Mouse (Mus musculus): Measurements from ENCODE around the gene Rpl35a. TPM values are rescaled to one million over a fixed set of nuclear protein-coding genes. Genes with fewer than 3 reads are reported as not detected.
A peak's percentile ranks its signal among the peaks of the same experiment; 100 is the strongest.

Rpl35a gene
- 464 and 539 TPM in 2 replicates for polyA plus RNA-seq (2015; fragmentation: Nextera tagmentation; extraction: Ambion mirVana)

DNA sequence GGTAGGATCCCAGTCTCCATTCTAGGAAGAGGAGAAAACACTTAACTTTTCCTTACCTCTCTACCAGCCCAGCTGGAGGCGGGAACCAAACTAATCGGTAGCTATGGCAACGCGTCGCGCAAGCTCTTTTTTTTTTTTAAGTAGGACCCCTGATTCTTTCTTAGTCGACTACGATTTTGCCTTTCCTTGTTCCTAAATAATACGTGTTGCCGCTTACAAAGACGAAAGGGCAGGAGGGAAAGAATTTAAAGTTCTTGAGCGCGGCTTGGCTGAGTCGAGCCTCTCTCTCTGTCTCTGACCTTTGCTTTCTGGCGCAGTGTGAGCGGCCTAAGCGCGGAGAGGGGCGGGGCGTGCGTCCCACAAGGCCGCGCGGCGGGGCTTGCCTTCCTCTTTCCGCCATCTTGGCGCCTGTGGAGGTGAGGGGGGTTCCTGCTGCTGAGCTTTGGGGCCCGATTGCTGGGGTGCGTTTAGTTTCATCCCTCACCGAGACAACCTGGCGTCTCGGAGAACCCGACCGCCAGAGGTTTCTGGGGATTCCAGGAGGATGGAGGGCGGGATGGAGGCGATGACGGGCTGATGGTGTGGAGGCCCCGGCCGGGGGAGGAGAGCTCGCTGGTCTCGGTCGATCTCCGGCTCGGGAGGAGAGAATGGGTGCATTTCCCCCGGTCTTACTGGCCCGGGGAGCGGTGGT lies at the start of gene Rpl35a, which contains the start of gene Iqcg:
Gene Rpl35a (plus strand): TSS at position 359 of the 691 bp plus-strand sequence.
Gene Iqcg (minus strand): TSS at position 124 of the 691 bp plus-strand sequence.
- no peaks in the 10 kb centered on the region for H3K27me3 ChIP-seq (ENCODE audit: control insufficient read depth, insufficient read depth, low read depth, low read length)
- WGBS (ENCODE audit: insufficient replicate concordance) = under 1% methylated on average over 47 of the region's 47 CpGs
- H3K9me3 ChIP-seq (replicated peaks; ENCODE audit: control insufficient read depth, low read length) = no peaks in the 10 kb centered on the region
- ATAC-seq (ENCODE audit: low read depth) = peak; percentile 92
- peaks cover 21% of the 10 kb centered on the region for H3K4me1 ChIP-seq (ENCODE audit: control insufficient read depth, low read depth, low read length)
- H3K4me2 ChIP-seq (ENCODE audit: low read depth, low read length) = peak within 1 kb of the TSS; percentile 88
- peaks cover 22% of the 10 kb centered on the region for H3K36me3 ChIP-seq (ENCODE audit: control insufficient read depth, insufficient read depth)
- H3K27ac ChIP-seq (ENCODE audit: low read length) = peak within 1 kb of the TSS; percentile 81
- H3K9ac ChIP-seq (ENCODE audit: low read depth, low read length) = peak within 1 kb of the TSS; percentile 89
- H3K4me3 ChIP-seq (ENCODE audit: low read depth, low read length) = peak within 1 kb of the TSS; percentile 93

DNA sequence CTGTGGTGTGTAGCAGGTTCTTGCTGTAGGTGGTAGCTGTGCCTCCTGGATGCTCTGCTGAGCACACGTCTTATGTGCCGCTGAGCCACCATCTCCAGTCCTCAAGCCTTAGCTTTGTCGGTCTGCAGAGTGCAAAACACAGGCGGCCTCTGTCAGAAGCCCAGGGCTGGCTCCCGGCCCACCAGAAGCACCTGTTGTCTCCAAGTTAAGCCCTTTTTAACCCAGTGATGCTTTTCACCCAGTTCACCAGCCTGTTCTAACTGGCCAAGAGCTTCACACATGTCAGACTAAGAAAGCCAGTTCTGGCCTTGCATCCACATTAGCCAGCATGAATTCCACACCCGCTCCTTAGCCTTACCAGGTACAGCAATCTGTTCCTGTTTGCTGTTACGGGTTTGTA lies 49.4 kb upstream of the Rpl35a start:
- WGBS (ENCODE audit: insufficient replicate concordance) = 81% methylated on average over 7 of the region's 7 CpGs
- Histone ChIP-seq H3K9ac (ENCODE audit: low read depth, low read length) (no peak overlapping the region), H3K27ac (ENCODE audit: low read length) (no peak overlapping the region), H3K9me3 (replicated peaks; ENCODE audit: control insufficient read depth, low read length) (no peaks in the 10 kb centered on the region), H3K4me1 (ENCODE audit: control insufficient read depth, low read depth, low read length) (no peaks in the 10 kb centered on the region), H3K4me2 (ENCODE audit: low read depth, low read length) (no peak overlapping the region), H3K36me3 (ENCODE audit: control insufficient read depth, insufficient read depth) (peaks cover 8% of the 10 kb centered on the region), H3K27me3 (ENCODE audit: control insufficient read depth, insufficient read depth, low read depth, low read length) (no peaks in the 10 kb centered on the region), H3K4me3 (ENCODE audit: low read depth, low read length) (no peak overlapping the region)
- no peak for ATAC-seq (ENCODE audit: low read depth)

DNA sequence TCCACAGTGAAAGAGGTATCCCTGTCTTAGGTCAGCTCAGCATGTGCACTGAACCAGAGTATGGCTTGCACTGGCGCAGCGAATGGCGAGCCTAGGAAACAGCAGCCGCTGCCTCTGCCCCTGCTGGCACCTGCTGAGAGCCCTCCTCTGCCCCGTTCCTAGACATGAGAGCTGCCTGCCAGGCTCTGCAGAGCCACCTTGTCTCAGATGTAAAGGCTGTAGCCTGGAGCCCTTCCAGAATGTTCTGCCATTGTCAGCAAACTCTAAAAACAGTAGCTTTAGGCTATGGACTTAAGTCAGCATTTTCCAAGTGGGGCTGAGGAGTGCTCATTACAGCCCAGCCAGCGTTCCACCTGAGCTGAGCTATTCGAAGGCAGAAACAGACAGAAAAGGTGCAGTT lies 48.8 kb upstream of the Rpl35a start:
- no peaks in the 10 kb centered on the region for H3K9me3 ChIP-seq (replicated peaks; ENCODE audit: control insufficient read depth, low read length)
- H3K4me3 ChIP-seq (ENCODE audit: low read depth, low read length) = no peak overlapping the region
- no peak overlapping the region for H3K4me2 ChIP-seq (ENCODE audit: low read depth, low read length)
- no peak overlapping the region for H3K9ac ChIP-seq (ENCODE audit: low read depth, low read length)
- no peak overlapping the region for H3K27ac ChIP-seq (ENCODE audit: low read length)
- no peak for ATAC-seq (ENCODE audit: low read depth)
- WGBS (ENCODE audit: insufficient replicate concordance) = 88% methylated on average over 7 of the region's 7 CpGs
- peaks cover 8% of the 10 kb centered on the region for H3K36me3 ChIP-seq (ENCODE audit: control insufficient read depth, insufficient read depth)
- H3K4me1 ChIP-seq (ENCODE audit: control insufficient read depth, low read depth, low read length) = no peaks in the 10 kb centered on the region
- H3K27me3 ChIP-seq (ENCODE audit: control insufficient read depth, insufficient read depth, low read depth, low read length) = no peaks in the 10 kb centered on the region

DNA sequence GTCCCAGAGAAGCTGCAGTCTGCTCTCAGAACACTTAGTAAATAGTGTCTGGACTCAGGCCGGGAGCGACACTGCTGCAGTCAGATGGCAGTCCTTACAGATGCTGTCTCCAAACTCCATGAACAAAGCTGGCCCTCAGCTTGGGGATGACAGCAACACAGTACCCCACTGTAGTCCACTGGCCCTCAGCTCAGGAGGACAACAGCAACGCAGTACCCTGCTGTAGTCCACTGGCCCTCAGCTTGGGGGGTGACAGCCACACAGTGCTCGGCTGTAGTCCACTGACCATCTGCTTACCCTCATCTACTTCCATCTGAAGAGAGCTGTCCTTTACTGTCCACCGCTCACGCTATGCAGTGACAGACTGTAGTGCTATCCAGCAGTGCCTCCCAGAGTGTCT lies 46.1 kb upstream of the Rpl35a start:
- no peak for ATAC-seq (ENCODE audit: low read depth)
- H3K36me3 ChIP-seq (ENCODE audit: control insufficient read depth, insufficient read depth) = peaks cover 16% of the 10 kb centered on the region
- WGBS (ENCODE audit: insufficient replicate concordance) = 87% methylated on average over 6 of the region's 6 CpGs

DNA sequence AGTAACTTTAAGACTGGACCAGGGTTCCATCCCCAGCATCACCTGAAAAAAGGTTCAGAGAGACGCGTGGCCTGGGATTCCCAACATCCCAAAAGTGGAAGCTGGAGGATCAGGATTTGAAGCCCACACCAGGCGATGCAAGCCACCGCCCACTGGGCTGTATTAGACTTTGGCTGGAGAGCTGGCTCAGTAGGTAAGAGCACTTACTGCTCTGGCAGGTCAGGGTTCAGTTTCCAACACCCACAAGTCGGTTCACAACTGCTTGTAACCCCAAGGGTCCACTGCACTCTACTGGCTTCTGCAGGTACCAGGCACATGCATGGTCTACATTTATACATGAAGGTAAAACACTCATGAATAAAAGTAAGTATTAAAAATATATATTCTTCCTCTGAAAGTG lies 42.5 kb upstream of the Rpl35a start:
- Histone ChIP-seq H3K4me2 (ENCODE audit: low read depth, low read length) (no peak overlapping the region), H3K9me3 (replicated peaks; ENCODE audit: control insufficient read depth, low read length) (no peaks in the 10 kb centered on the region), H3K9ac (ENCODE audit: low read depth, low read length) (no peak overlapping the region), H3K36me3 (ENCODE audit: control insufficient read depth, insufficient read depth) (peaks cover 14% of the 10 kb centered on the region), H3K4me3 (ENCODE audit: low read depth, low read length) (no peak overlapping the region), H3K4me1 (ENCODE audit: control insufficient read depth, low read depth, low read length) (no peaks in the 10 kb centered on the region), H3K27me3 (ENCODE audit: control insufficient read depth, insufficient read depth, low read depth, low read length) (no peaks in the 10 kb centered on the region), H3K27ac (ENCODE audit: low read length) (no peak overlapping the region)
- no peak for ATAC-seq (ENCODE audit: low read depth)
- 80% methylated on average over 5 of the region's 5 CpGs for whole genome bisulfite sequencing (ENCODE audit: insufficient replicate concordance)

More for the DNA sequence above, 46.1 kb upstream of the Rpl35a start:
- no peaks in the 10 kb centered on the region for H3K27me3 ChIP-seq (ENCODE audit: control insufficient read depth, insufficient read depth, low read depth, low read length)
- no peak overlapping the region for H3K9ac ChIP-seq (ENCODE audit: low read depth, low read length)
- H3K4me3 ChIP-seq (ENCODE audit: low read depth, low read length) = no peak overlapping the region
- no peak overlapping the region for H3K27ac ChIP-seq (ENCODE audit: low read length)
- H3K4me2 ChIP-seq (ENCODE audit: low read depth, low read length) = no peak overlapping the region
- no peaks in the 10 kb centered on the region for H3K4me1 ChIP-seq (ENCODE audit: control insufficient read depth, low read depth, low read length)
- no peaks in the 10 kb centered on the region for H3K9me3 ChIP-seq (replicated peaks; ENCODE audit: control insufficient read depth, low read length)

DNA sequence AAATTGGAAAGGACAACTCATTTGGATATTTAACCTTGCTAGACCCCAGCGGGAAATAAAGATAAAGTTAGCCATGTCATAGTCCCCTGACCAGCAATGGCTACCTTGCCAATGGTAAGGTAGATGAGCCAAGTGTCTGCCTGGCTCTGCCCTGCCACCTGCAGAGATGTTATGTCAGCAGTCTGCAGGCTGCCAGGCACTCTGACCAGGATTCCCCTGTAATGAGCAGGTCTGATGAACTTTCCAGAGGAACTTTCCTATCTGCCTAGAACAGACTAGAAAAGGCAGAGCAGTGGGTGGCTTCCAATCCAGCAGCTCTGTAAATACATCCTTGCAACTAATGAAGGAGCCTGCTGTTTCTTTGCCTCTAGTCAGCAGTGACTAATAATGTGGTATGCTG lies 41.3 kb upstream of the Rpl35a start:
- WGBS (ENCODE audit: insufficient replicate concordance) = 86% methylated on average over 1 of the region's 1 CpGs
- Histone ChIP-seq H3K27ac (ENCODE audit: low read length) (no peak overlapping the region), H3K4me1 (ENCODE audit: control insufficient read depth, low read depth, low read length) (no peaks in the 10 kb centered on the region), H3K27me3 (ENCODE audit: control insufficient read depth, insufficient read depth, low read depth, low read length) (no peaks in the 10 kb centered on the region), H3K9ac (ENCODE audit: low read depth, low read length) (no peak overlapping the region), H3K4me2 (ENCODE audit: low read depth, low read length) (no peak overlapping the region), H3K9me3 (replicated peaks; ENCODE audit: control insufficient read depth, low read length) (no peaks in the 10 kb centered on the region), H3K4me3 (ENCODE audit: low read depth, low read length) (no peak overlapping the region), H3K36me3 (ENCODE audit: control insufficient read depth, insufficient read depth) (peaks cover 11% of the 10 kb centered on the region)
- no peak for ATAC-seq (ENCODE audit: low read depth)

DNA sequence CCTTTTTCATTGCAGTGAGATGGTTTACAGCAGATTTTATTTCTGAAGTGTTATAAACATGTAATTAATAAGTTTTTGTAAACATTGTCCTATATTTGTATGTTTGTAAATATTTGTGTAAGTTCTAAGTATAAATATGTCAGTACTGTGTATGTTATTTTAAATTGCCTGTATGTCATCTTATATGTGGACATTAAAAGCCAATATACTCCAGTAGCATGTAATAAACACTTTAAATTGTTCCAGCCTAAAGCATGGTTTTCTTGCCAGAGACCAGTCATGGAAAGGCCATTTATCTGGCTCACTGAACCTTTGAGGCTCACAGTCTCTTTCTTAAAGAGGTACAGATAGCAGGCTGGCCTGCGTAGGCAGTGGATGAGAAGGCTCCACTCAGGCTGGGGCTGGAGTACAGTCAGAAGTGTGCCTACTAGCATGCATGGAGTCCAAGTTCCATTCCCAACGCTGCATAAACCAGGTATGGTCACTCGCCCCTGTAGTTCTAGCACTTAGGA lies 40.8 kb upstream of the Rpl35a start:
- H3K9me3 ChIP-seq (replicated peaks; ENCODE audit: control insufficient read depth, low read length) = no peaks in the 10 kb centered on the region
- no peaks in the 10 kb centered on the region for H3K4me1 ChIP-seq (ENCODE audit: control insufficient read depth, low read depth, low read length)
- no peak overlapping the region for H3K4me3 ChIP-seq (ENCODE audit: low read depth, low read length)
- ATAC-seq (ENCODE audit: low read depth) = no peak
- WGBS (ENCODE audit: insufficient replicate concordance) = 78% methylated on average over 3 of the region's 3 CpGs
- H3K9ac ChIP-seq (ENCODE audit: low read depth, low read length) = no peak overlapping the region
- H3K27ac ChIP-seq (ENCODE audit: low read length) = no peak overlapping the region
- H3K27me3 ChIP-seq (ENCODE audit: control insufficient read depth, insufficient read depth, low read depth, low read length) = no peaks in the 10 kb centered on the region
- peaks cover 8% of the 10 kb centered on the region; the same call in 1 of the 2 replicates for H3K36me3 ChIP-seq (ENCODE audit: control insufficient read depth, insufficient read depth)
- H3K4me2 ChIP-seq (ENCODE audit: low read depth, low read length) = no peak overlapping the region

DNA sequence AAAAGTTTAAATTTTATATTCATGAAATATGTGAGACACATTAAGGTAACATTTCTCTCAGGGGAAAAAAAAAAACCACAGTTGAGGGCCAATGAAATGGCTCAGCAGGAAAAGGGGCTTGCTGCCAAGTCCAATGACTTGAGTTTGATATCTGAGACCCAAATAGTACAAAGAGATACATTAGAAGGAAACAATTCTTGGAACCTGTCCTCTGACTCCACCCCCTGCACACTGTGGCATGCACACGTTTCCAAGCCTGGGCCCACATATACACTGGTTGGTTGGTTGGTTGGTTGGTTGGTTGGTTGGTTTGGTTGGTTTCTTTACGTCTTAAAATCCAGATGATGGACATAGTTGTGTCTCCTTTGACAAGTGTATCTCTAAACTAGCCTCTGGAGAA lies 40.3 kb upstream of the Rpl35a start:
- Histone ChIP-seq H3K4me1 (ENCODE audit: control insufficient read depth, low read depth, low read length) (no peaks in the 10 kb centered on the region), H3K36me3 (ENCODE audit: control insufficient read depth, insufficient read depth) (peaks cover 8% of the 10 kb centered on the region; the same call in 1 of the 2 replicates), H3K4me2 (ENCODE audit: low read depth, low read length) (no peak overlapping the region), H3K27ac (ENCODE audit: low read length) (no peak overlapping the region), H3K9me3 (replicated peaks; ENCODE audit: control insufficient read depth, low read length) (no peaks in the 10 kb centered on the region), H3K27me3 (ENCODE audit: control insufficient read depth, insufficient read depth, low read depth, low read length) (no peaks in the 10 kb centered on the region), H3K9ac (ENCODE audit: low read depth, low read length) (no peak overlapping the region), H3K4me3 (ENCODE audit: low read depth, low read length) (no peak overlapping the region)
- 64% methylated on average over 2 of the region's 2 CpGs for WGBS (ENCODE audit: insufficient replicate concordance)
- ATAC-seq (ENCODE audit: low read depth) = no peak

DNA sequence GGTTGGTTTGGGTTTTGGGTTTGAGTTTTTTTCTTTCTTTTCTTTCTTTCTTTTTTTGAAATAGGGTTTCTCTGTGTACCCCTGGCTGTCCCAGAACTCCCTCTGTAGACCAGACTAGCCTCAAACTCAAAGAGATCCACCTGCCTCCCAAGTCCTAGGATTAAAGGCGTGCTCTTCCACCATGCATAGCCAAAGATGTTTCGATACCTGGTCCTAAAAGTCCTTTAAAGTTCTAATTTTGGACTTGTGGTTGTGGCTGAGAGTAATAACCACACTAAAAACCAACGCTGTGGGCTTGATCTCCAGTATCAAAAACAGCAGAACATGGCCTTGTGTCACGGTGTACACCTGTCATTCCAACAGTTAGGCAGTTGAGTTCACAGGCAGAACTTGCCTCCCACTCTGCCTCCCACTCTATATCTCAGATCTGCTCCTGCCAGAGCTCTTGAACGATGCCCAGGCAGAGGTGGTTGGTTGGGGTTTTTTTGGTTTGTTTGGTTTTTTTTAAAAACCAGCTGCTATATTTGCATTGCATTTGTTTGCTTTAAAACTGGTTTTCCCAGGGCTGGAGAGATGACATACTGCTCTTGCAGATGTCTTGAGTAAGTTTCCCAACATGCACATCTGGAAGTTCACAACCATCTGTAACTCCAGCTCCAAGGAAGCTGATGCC lies 38.4 kb upstream of the Rpl35a start:
- Histone ChIP-seq H3K4me3 (ENCODE audit: low read depth, low read length) (no peak overlapping the region), H3K4me1 (ENCODE audit: control insufficient read depth, low read depth, low read length) (no peaks in the 10 kb centered on the region), H3K27me3 (ENCODE audit: control insufficient read depth, insufficient read depth, low read depth, low read length) (no peaks in the 10 kb centered on the region), H3K9me3 (replicated peaks; ENCODE audit: control insufficient read depth, low read length) (no peaks in the 10 kb centered on the region), H3K27ac (ENCODE audit: low read length) (no peak overlapping the region), H3K36me3 (ENCODE audit: control insufficient read depth, insufficient read depth) (peaks cover 4% of the 10 kb centered on the region; the same call in 1 of the 2 replicates), H3K9ac (ENCODE audit: low read depth, low read length) (no peak overlapping the region), H3K4me2 (ENCODE audit: low read depth, low read length) (no peak overlapping the region)
- ATAC-seq (ENCODE audit: low read depth) = no peak
- WGBS (ENCODE audit: insufficient replicate concordance) = 62% methylated on average over 5 of the region's 5 CpGs
